Mouse (Mus musculus) heart, embryonic 12.5 days (tissue): Measurements from ENCODE around the gene Klhl32. TPM values are rescaled to one million over a fixed set of nuclear protein-coding genes. Genes with fewer than 3 reads are reported as not detected.

Experiments used
- ATAC-seq: fragments of 200-750 bp; cut with Nextera tagmentation; 2 replicates; pipeline ENCODE4 v1.8.0; 2017; ENCODE audit warnings: moderate TSS enrichment, moderate library complexity; ENCODE audit not compliant: insufficient number of reproducible peaks, low FRiP score
- H3K27ac ChIP-seq: fragments of 300-500 bp; sonication (generic); 2 replicates; pipeline ENCODE4 v1.5.1; 2016; ENCODE audit warnings: mild to moderate bottlenecking, moderate library complexity; ENCODE audit not compliant: poor library complexity, severe bottlenecking
- H3K27me3 ChIP-seq: fragments of 300-500 bp; sonication (generic); replicated peaks from 2 replicates; pipeline ENCODE4 v1.6.1; 2016; ENCODE audit warnings: mild to moderate bottlenecking, moderate library complexity
- H3K36me3 ChIP-seq: fragments of 300-500 bp; sonication (generic); 2 replicates; pipeline ENCODE4 v1.6.1; 2016; ENCODE audit warnings: mild to moderate bottlenecking, moderate library complexity
- H3K4me1 ChIP-seq: fragments of 300-500 bp; sonication (generic); replicated peaks from 2 replicates; pipeline ENCODE4 v1.6.1; 2016; ENCODE audit warnings: mild to moderate bottlenecking
- H3K4me2 ChIP-seq: fragments of 300-500 bp; sonication (generic); 2 replicates; pipeline ENCODE4 v1.6.1; 2016; ENCODE audit warnings: mild to moderate bottlenecking, moderate library complexity
- H3K4me3 ChIP-seq: fragments of 300-500 bp; sonication (generic); 2 replicates; pipeline ENCODE4 v1.5.1; 2016; ENCODE audit warnings: mild to moderate bottlenecking
- H3K9ac ChIP-seq: fragments of 300-500 bp; sonication (generic); 2 replicates; pipeline ENCODE4 v1.6.1; 2016; ENCODE audit warnings: mild to moderate bottlenecking, moderate library complexity
- H3K9me3 ChIP-seq: fragments of 300-500 bp; sonication (generic); replicated peaks from 2 replicates; pipeline ENCODE4 v1.6.1; 2016; ENCODE audit warnings: mild to moderate bottlenecking, moderate library complexity
- WGBS: fragments of 180-500 bp; shearing (Covaris S2); methylation state at CpG from one replicate; pipeline ENCODE4 v1.1.7; 2016; 5-methylcytosine and 5-hydroxymethylcytosine counted together
- polyA plus RNA-seq: library from polyadenylated mRNA; unstranded; fragments of >200 nt; fragmentation: Nextera tagmentation; extraction: Ambion mirVana; gene quantifications from 2 replicates; pipeline ENCODE4 v1.2.1, GENCODE M21; 2016

Klhl32 gene
- polyA plus RNA-seq, 1 experiment from 2014 or later = 2.7 TPM

DNA sequence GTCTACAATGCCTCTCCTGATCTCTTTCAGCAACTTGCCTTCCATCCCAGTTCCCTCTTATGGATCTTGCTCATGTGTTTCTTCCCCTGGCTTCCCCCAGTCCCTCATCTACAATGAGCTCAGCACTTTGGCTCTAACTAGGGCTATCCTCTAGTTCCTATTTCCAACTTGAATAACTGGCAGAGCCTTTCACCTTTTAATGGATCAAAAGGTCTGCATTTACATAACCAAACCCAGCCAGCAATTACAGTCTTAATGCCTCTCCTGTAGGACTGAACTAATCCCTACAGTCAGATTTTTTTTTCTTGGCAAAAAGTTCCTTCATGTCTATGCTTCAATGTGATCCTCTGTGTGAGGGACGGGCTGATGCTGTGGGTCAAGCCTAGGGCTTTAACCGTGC, 3.5 kb downstream of the Klhl32 start:
- Histone ChIP-seq H3K4me3 (no peak overlapping the region), H3K4me1 (no peaks in the 10 kb centered on the region), H3K4me2 (no peak overlapping the region), H3K36me3 (no peaks in the 10 kb centered on the region), H3K9me3 (no peaks in the 10 kb centered on the region), H3K27me3 (0 out of 2 replicates have a peak, but pooled peaks cover 3% of the 10 kb centered on the region), H3K9ac (no peak overlapping the region), H3K27ac (no peak overlapping the region)
- 77% methylated on average over 2 of the region's 2 CpGs for WGBS
- no peak for ATAC-seq

DNA sequence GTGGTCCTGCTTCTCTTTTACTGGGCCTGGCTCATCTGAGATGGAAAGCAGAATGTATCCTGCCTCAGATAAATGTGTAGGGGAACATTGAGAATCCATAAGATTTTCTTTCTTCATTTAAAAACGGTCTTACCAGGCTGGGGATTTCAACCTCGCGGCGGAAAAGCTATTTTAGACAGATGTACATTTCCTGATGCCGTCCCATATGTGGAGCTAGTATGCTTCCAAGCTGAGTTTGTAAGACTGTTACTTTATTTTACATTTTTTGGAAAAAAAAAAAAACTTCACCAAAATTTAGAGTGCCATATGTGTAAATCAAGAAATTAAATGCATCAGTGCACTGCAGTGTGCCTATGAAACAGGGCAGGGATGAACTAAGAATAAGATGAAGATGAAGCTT, 5.4 kb downstream of the Klhl32 start:
- no peak overlapping the region for H3K27ac ChIP-seq
- no peaks in the 10 kb centered on the region for H3K36me3 ChIP-seq
- no peak overlapping the region for H3K4me3 ChIP-seq
- ATAC-seq = no peak
- 88% methylated on average over 5 of the region's 5 CpGs for WGBS
- no peak overlapping the region for H3K4me2 ChIP-seq
- H3K9me3 ChIP-seq = no peaks in the 10 kb centered on the region
- H3K4me1 ChIP-seq = no peaks in the 10 kb centered on the region
- H3K9ac ChIP-seq = no peak overlapping the region
- 0 out of 2 replicates have a peak, but pooled peaks cover 3% of the 10 kb centered on the region for H3K27me3 ChIP-seq

- Histone ChIP-seq H3K9ac (no peak overlapping the region), H3K9me3 (no peaks in the 10 kb centered on the region), H3K4me1 (no peaks in the 10 kb centered on the region), H3K36me3 (no peaks in the 10 kb centered on the region), H3K4me2 (no peak overlapping the region), H3K27ac (no peak overlapping the region), H3K27me3 (no peaks in the 10 kb centered on the region), H3K4me3 (no peak overlapping the region)
- no peak for ATAC-seq
- 79% methylated on average over 6 of the region's 6 CpGs for WGBS
Observed at GRCm38 (mm10) chr4:24838567-24838966, 12.4 kb downstream of the Klhl32 start.

GRCm38 (mm10) chr4:24835555-24835954, 15.4 kb downstream of the Klhl32 start:
- Histone ChIP-seq H3K27ac (no peak overlapping the region), H3K4me1 (no peaks in the 10 kb centered on the region), H3K4me3 (no peak overlapping the region), H3K4me2 (no peak overlapping the region), H3K9ac (no peak overlapping the region), H3K36me3 (no peaks in the 10 kb centered on the region), H3K27me3 (no peaks in the 10 kb centered on the region), H3K9me3 (no peaks in the 10 kb centered on the region)
- WGBS = 46% methylated on average over 7 of the region's 7 CpGs
- ATAC-seq = no peak

DNA sequence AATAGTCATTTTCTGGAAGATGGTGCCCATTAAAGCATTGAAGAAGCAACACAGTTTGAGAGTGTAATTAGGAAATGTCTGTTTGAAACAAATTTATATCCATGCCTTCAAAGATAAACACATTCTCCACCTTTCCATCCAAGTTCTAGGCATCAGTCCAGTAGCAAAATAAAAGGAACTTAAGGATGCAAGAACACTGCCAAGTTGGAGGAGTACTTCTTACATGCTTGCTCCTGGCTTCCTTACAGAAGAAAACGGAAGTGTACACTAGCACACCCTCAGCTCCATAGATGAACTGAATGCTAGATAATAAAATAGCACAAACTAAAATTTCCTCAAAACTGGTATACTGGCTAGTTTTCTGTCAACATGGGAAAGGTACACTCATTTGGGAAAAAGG, 42.6 kb downstream of the Klhl32 start:
- H3K4me1 ChIP-seq = no peaks in the 10 kb centered on the region
- ATAC-seq = no peak
- 82% methylated on average over 1 of the region's 1 CpGs for WGBS
- no peak overlapping the region for H3K4me2 ChIP-seq
- H3K9me3 ChIP-seq = no peaks in the 10 kb centered on the region
- no peak overlapping the region for H3K27ac ChIP-seq
- H3K4me3 ChIP-seq = no peak overlapping the region
- H3K9ac ChIP-seq = no peak overlapping the region
- H3K27me3 ChIP-seq = no peaks in the 10 kb centered on the region
- no peaks in the 10 kb centered on the region for H3K36me3 ChIP-seq

DNA sequence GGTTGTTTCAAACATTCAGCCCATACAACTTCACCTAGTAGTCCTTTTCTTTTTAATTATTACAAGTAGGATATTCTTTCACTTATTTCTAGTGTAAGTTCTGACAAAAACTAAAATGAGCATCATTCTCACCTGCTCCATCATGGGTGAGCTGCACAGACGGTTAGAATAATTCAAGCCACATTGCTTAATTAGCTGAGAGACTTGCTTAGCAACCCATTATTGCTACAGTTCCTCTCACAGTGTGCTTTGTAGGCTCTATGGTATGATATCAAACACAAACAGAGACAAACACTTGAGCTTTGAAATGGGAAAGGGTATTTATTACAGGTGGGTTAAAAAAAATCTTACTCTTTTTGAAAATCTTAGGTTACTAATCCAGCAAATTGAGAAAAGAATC, 49.0 kb downstream of the Klhl32 start:
- no peaks in the 10 kb centered on the region for H3K36me3 ChIP-seq
- no peak overlapping the region for H3K4me3 ChIP-seq
- no peaks in the 10 kb centered on the region for H3K4me1 ChIP-seq
- no peak for ATAC-seq
- no peak overlapping the region for H3K4me2 ChIP-seq
- no peaks in the 10 kb centered on the region for H3K27me3 ChIP-seq
- no peak overlapping the region for H3K27ac ChIP-seq
- no peaks in the 10 kb centered on the region for H3K9me3 ChIP-seq
- WGBS = 69% methylated on average over 1 of the region's 1 CpGs
- H3K9ac ChIP-seq = no peak overlapping the region

GRCm38 (mm10) chr4:24801343-24801742, 49.6 kb downstream of the Klhl32 start:
- WGBS = 54% methylated on average over 2 of the region's 2 CpGs
- Histone ChIP-seq H3K4me1 (no peaks in the 10 kb centered on the region), H3K27me3 (no peaks in the 10 kb centered on the region), H3K9me3 (no peaks in the 10 kb centered on the region), H3K27ac (no peak overlapping the region), H3K4me3 (no peak overlapping the region), H3K4me2 (no peak overlapping the region), H3K9ac (no peak overlapping the region), H3K36me3 (no peaks in the 10 kb centered on the region)
- no peak for ATAC-seq

DNA sequence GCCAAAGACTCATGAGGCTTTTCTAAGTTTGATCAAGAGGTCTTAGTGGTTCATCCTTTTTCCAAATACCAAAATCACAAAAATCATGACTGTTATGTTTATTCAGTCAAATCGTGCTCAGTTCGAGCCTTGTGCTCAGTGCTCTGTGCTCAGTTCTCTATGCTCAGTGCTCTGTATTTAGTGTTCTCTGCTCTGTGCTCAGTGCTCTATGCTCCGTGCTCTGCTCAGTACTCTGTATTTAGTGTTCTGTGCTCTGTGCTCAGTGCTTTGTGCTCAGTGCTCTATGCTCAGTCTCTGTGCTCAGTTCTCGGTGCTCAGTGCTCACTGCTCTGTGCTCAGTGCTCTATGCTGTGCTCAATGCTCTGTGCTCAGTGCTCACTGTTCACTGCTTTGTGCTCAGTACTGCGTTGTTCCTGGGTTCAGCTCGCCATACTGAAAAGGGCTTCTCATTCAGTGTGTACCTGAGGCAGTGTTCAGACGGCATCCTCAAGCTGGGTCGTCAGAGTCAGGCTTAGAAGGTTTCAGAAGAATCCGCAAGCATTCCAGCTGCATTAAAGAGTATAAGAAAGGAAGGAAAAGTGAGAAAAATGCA, 50.5 kb downstream of the Klhl32 start:
- no peak for ATAC-seq

DNA sequence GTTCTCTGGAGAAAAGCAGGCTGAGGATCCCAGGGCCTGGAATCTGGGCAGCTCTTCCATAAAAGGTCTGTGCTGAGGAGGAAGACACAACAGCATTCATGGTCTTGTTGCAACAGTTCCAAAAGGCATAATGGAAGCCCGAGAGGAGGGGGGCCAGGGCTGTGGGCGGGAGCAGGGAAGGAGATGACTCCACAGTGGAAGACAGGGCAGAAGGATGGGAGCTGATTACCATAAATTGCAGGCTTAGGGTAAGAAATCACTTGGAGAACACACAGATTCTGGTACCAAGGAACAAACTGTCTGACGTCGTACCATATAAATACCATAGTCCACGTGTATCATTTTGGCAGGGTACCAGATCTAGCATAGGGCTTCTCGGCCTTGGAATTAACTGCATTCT, 51.9 kb downstream of the Klhl32 start:
- WGBS = 77% methylated on average over 6 of the region's 6 CpGs

More for the DNA sequence above, 50.5 kb downstream of the Klhl32 start:
- no peaks in the 10 kb centered on the region for H3K27me3 ChIP-seq
- H3K9me3 ChIP-seq = no peaks in the 10 kb centered on the region
- no peak overlapping the region for H3K9ac ChIP-seq
- no peak overlapping the region for H3K27ac ChIP-seq
- H3K4me3 ChIP-seq = no peak overlapping the region
- no peaks in the 10 kb centered on the region for H3K4me1 ChIP-seq
- no peak overlapping the region for H3K4me2 ChIP-seq
- no peaks in the 10 kb centered on the region for H3K36me3 ChIP-seq
- 87% methylated on average over 9 of the region's 9 CpGs for WGBS

GRCm38 (mm10) chr4:24797868-24798267, 53.1 kb downstream of the Klhl32 start:
- H3K9me3 ChIP-seq = no peaks in the 10 kb centered on the region
- H3K9ac ChIP-seq = no peak overlapping the region
- H3K4me1 ChIP-seq = no peaks in the 10 kb centered on the region
- WGBS = 68% methylated on average over 3 of the region's 3 CpGs
- no peaks in the 10 kb centered on the region for H3K36me3 ChIP-seq
- no peak overlapping the region for H3K4me3 ChIP-seq
- no peak for ATAC-seq
- no peak overlapping the region for H3K4me2 ChIP-seq
- no peaks in the 10 kb centered on the region for H3K27me3 ChIP-seq
- H3K27ac ChIP-seq = no peak overlapping the region

More for the DNA sequence above, 51.9 kb downstream of the Klhl32 start:
- Histone ChIP-seq H3K27me3 (no peaks in the 10 kb centered on the region), H3K36me3 (no peaks in the 10 kb centered on the region), H3K4me2 (no peak overlapping the region), H3K4me1 (no peaks in the 10 kb centered on the region), H3K9me3 (no peaks in the 10 kb centered on the region), H3K27ac (no peak overlapping the region), H3K4me3 (no peak overlapping the region), H3K9ac (no peak overlapping the region)
- ATAC-seq = no peak

DNA sequence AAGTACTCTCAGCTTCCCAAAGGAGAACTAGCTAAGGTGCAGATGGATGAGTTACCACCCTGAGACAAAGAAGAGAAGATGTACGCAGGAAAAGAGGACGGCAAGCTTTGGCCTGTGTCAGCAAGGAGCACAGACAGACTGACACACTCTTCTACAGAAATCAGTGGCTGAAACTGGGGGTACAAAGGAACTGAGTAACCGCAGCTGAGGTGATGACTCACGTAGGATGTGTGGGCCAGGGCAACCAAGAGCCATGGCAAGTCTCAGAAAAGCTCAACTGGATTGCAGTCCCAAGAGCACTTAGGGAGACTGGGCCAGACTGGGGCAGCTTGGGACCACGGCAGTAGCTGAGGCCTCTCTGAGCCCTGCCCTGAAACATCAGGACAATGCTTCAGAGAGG, 53.6 kb downstream of the Klhl32 start:
- Histone ChIP-seq H3K4me3 (no peak overlapping the region), H3K9me3 (no peaks in the 10 kb centered on the region), H3K4me2 (no peak overlapping the region), H3K27me3 (no peaks in the 10 kb centered on the region), H3K36me3 (no peaks in the 10 kb centered on the region), H3K27ac (no peak overlapping the region), H3K9ac (no peak overlapping the region), H3K4me1 (no peaks in the 10 kb centered on the region)
- 78% methylated on average over 5 of the region's 5 CpGs for WGBS
- no peak for ATAC-seq

DNA sequence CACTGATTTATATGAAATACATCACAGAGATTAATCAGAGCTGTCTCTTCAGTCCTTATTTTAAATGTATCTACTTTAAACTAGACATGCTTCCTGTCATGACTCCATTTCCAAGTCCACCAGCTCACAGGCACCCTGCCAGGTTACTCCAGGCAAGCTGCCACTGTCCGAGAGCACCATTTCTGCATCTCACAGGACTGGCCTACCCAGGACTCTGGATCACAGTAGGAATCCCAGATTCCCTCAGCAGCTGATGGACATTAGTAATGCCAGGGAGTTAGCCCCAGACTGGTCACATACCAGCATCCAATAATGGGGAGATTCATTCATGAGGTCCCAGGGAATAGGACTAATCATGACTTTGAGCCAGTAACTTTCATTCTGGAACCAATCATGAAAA, 54.7 kb downstream of the Klhl32 start:
- Histone ChIP-seq H3K36me3 (no peaks in the 10 kb centered on the region), H3K9me3 (no peaks in the 10 kb centered on the region), H3K4me2 (no peak overlapping the region), H3K9ac (no peak overlapping the region), H3K4me1 (no peaks in the 10 kb centered on the region), H3K4me3 (no peak overlapping the region), H3K27me3 (no peaks in the 10 kb centered on the region), H3K27ac (no peak overlapping the region)
- no peak for ATAC-seq
- WGBS = 59% methylated on average over 1 of the region's 1 CpGs
